Mouse (Mus musculus): ENCODE measurements at regions not wholly inside any gene's neighbourhood (a gene's known extent, or its start where the extent isn't known, plus 50 kb on each side); places are given as distances from the start of the nearest gene placed in this dataset.

DNA sequence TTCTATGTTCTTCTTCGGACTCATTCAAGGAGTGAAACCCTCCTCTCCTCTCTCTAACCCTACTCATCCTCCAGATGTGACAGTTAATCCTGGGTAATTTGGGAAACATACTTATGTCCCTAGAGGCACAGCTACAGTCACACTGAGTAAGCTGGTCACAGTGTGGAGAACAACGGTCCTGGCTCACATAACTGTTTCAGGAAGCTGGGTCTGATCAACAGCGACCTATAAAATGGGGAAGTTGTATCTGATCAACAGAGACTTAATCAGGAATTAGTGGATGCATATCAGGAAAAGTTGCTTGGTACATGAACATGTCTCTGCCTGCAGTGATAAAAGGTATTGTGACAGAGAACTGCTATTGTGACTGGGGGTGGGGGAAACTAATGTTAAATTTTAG, 142.0 kb upstream of the Pou1f1 start:
- TF ChIP-seq CTCF (IDR thresholded peaks at IDR 0.05; ENCODE audit: low read depth, low read length): no peak
- no peak for TF ChIP-seq POLR2A (IDR thresholded peaks at IDR 0.05; ENCODE audit: extremely low read depth, insufficient read depth, low read length)
